Mouse (Mus musculus): ENCODE measurements at regions not wholly inside any gene's neighbourhood (a gene's known extent, or its start where the extent isn't known, plus 50 kb on each side); places are given as distances from the start of the nearest gene placed in this dataset.

- no peaks in the 10 kb centered on the region for H3K9me3 ChIP-seq (replicated peaks)
- no peak overlapping the region for H3K27ac ChIP-seq
- H3K27me3 ChIP-seq (ENCODE audit: low read depth, poor library complexity, severe bottlenecking) = no peaks in the 10 kb centered on the region
- DNase-seq (ENCODE audit: low spot score) = no peak
- 90% methylated on average over 3 of the region's 3 CpGs for WGBS
- no peak overlapping the region for H3K4me3 ChIP-seq
- H3K4me1 ChIP-seq = no peaks in the 10 kb centered on the region
- H3K36me3 ChIP-seq = no peaks in the 10 kb centered on the region
These were observed 285.8 kb upstream of the Ndst3 start for GRCm38 (mm10) chr3:123976475-123976874.

GRCm38 (mm10) chr3:123977168-123977567, 286.5 kb upstream of the Ndst3 start:
- H3K27me3 ChIP-seq (ENCODE audit: low read depth, poor library complexity, severe bottlenecking) = no peaks in the 10 kb centered on the region
- no peak for DNase-seq (ENCODE audit: low spot score)
- no peaks in the 10 kb centered on the region for H3K4me1 ChIP-seq
- no peaks in the 10 kb centered on the region for H3K36me3 ChIP-seq
- H3K27ac ChIP-seq = no peak overlapping the region
- no peaks in the 10 kb centered on the region for H3K9me3 ChIP-seq (replicated peaks)
- 91% methylated on average over 4 of the region's 4 CpGs for WGBS
- H3K4me3 ChIP-seq = no peak overlapping the region

- no peak overlapping the region for H3K27ac ChIP-seq
- no peaks in the 10 kb centered on the region for H3K9me3 ChIP-seq (replicated peaks)
- H3K4me1 ChIP-seq = no peaks in the 10 kb centered on the region
These were observed 292.4 kb upstream of the Ndst3 start for GRCm38 (mm10) chr3:123983045-123983444.

GRCm38 (mm10) chr3:123983530-123983929, 292.9 kb upstream of the Ndst3 start:
- DNase-seq (ENCODE audit: low spot score) = no peak
- no peak overlapping the region for H3K27ac ChIP-seq
- 19% methylated on average over 1 of the region's 1 CpGs for WGBS

More at GRCm38 (mm10) chr3:123983045-123983444, 292.4 kb upstream of the Ndst3 start:
- no peak for DNase-seq (ENCODE audit: low spot score)
- Histone ChIP-seq H3K4me3 (no peak overlapping the region), H3K27me3 (ENCODE audit: low read depth, poor library complexity, severe bottlenecking) (no peaks in the 10 kb centered on the region), H3K36me3 (no peaks in the 10 kb centered on the region)

GRCm38 (mm10) chr3:123984028-123984427, 293.4 kb upstream of the Ndst3 start:
- no peak overlapping the region for H3K27ac ChIP-seq
- H3K9me3 ChIP-seq (replicated peaks) = no peaks in the 10 kb centered on the region
- WGBS = 69% methylated on average over 1 of the region's 1 CpGs
- no peak overlapping the region for H3K4me3 ChIP-seq
- H3K36me3 ChIP-seq = no peaks in the 10 kb centered on the region
- H3K4me1 ChIP-seq = no peaks in the 10 kb centered on the region
- no peak for DNase-seq (ENCODE audit: low spot score)
- H3K27me3 ChIP-seq (ENCODE audit: low read depth, poor library complexity, severe bottlenecking) = no peaks in the 10 kb centered on the region

More at GRCm38 (mm10) chr3:123983530-123983929, 292.9 kb upstream of the Ndst3 start:
- no peaks in the 10 kb centered on the region for H3K9me3 ChIP-seq (replicated peaks)
- H3K27me3 ChIP-seq (ENCODE audit: low read depth, poor library complexity, severe bottlenecking) = no peaks in the 10 kb centered on the region
- H3K4me3 ChIP-seq = no peak overlapping the region
- no peaks in the 10 kb centered on the region for H3K36me3 ChIP-seq
- no peaks in the 10 kb centered on the region for H3K4me1 ChIP-seq

- no peak overlapping the region for H3K4me3 ChIP-seq
- no peaks in the 10 kb centered on the region for H3K36me3 ChIP-seq
- 80% methylated on average over 3 of the region's 3 CpGs for WGBS
- no peaks in the 10 kb centered on the region for H3K9me3 ChIP-seq (replicated peaks)
- no peaks in the 10 kb centered on the region for H3K27me3 ChIP-seq (ENCODE audit: low read depth, poor library complexity, severe bottlenecking)
- no peak overlapping the region for H3K27ac ChIP-seq
- H3K4me1 ChIP-seq = no peaks in the 10 kb centered on the region
- DNase-seq (ENCODE audit: low spot score) = no peak
These were observed 309.4 kb upstream of the Ndst3 start for GRCm38 (mm10) chr3:123999957-124000616.

GRCm38 (mm10) chr3:124000883-124001282, 310.2 kb upstream of the Ndst3 start:
- H3K9me3 ChIP-seq (replicated peaks) = no peaks in the 10 kb centered on the region
- H3K4me1 ChIP-seq = no peaks in the 10 kb centered on the region
- WGBS = 72% methylated on average over 1 of the region's 1 CpGs
- H3K4me3 ChIP-seq = no peak overlapping the region
- H3K27me3 ChIP-seq (ENCODE audit: low read depth, poor library complexity, severe bottlenecking) = no peaks in the 10 kb centered on the region
- no peaks in the 10 kb centered on the region for H3K36me3 ChIP-seq
- no peak for DNase-seq (ENCODE audit: low spot score)
- H3K27ac ChIP-seq = no peak overlapping the region

GRCm38 (mm10) chr3:124011685-124012084, 309.0 kb upstream of the Tram1l1 start:
- Histone ChIP-seq H3K27ac (no peak overlapping the region), H3K27me3 (ENCODE audit: low read depth, poor library complexity, severe bottlenecking) (no peaks in the 10 kb centered on the region), H3K9me3 (replicated peaks) (no peaks in the 10 kb centered on the region), H3K4me1 (no peaks in the 10 kb centered on the region), H3K36me3 (no peaks in the 10 kb centered on the region), H3K4me3 (no peak overlapping the region)
- 79% methylated on average over 1 of the region's 1 CpGs for WGBS
- no peak for DNase-seq (ENCODE audit: low spot score)

GRCm38 (mm10) chr3:124018618-124019017, 302.0 kb upstream of the Tram1l1 start:
- no peaks in the 10 kb centered on the region for H3K27me3 ChIP-seq (ENCODE audit: low read depth, poor library complexity, severe bottlenecking)
- 94% methylated on average over 1 of the region's 1 CpGs for WGBS
- H3K27ac ChIP-seq = no peak overlapping the region
- H3K36me3 ChIP-seq = no peaks in the 10 kb centered on the region
- no peaks in the 10 kb centered on the region for H3K4me1 ChIP-seq
- DNase-seq (ENCODE audit: low spot score) = no peak
- no peak overlapping the region for H3K4me3 ChIP-seq
- H3K9me3 ChIP-seq (replicated peaks) = no peaks in the 10 kb centered on the region

GRCm38 (mm10) chr3:124026188-124026587, 294.5 kb upstream of the Tram1l1 start:
- Histone ChIP-seq H3K36me3 (no peaks in the 10 kb centered on the region), H3K27me3 (ENCODE audit: low read depth, poor library complexity, severe bottlenecking) (no peaks in the 10 kb centered on the region), H3K4me1 (no peaks in the 10 kb centered on the region), H3K9me3 (replicated peaks) (no peaks in the 10 kb centered on the region), H3K4me3 (no peak overlapping the region), H3K27ac (no peak overlapping the region)
- DNase-seq (ENCODE audit: low spot score) = no peak
- 91% methylated on average over 4 of the region's 4 CpGs for WGBS

GRCm38 (mm10) chr3:124067061-124067460, 253.6 kb upstream of the Tram1l1 start:
- Histone ChIP-seq H3K36me3 (no peaks in the 10 kb centered on the region), H3K27me3 (ENCODE audit: low read depth, poor library complexity, severe bottlenecking) (no peaks in the 10 kb centered on the region), H3K27ac (no peak overlapping the region), H3K4me1 (peaks cover 5% of the 10 kb centered on the region; the same call in 1 of the 2 replicates), H3K4me3 (no peak overlapping the region), H3K9me3 (replicated peaks) (no peaks in the 10 kb centered on the region)
- no peak for DNase-seq (ENCODE audit: low spot score)
- 80% methylated on average over 3 of the region's 3 CpGs for WGBS

GRCm38 (mm10) chr3:124067538-124067937, 253.1 kb upstream of the Tram1l1 start:
- Histone ChIP-seq H3K4me3 (no peak overlapping the region), H3K27ac (no peak overlapping the region), H3K9me3 (replicated peaks) (no peaks in the 10 kb centered on the region), H3K36me3 (no peaks in the 10 kb centered on the region), H3K27me3 (ENCODE audit: low read depth, poor library complexity, severe bottlenecking) (no peaks in the 10 kb centered on the region), H3K4me1 (peaks cover 5% of the 10 kb centered on the region; the same call in 1 of the 2 replicates)
- DNase-seq (ENCODE audit: low spot score) = no peak
- WGBS = 89% methylated on average over 2 of the region's 2 CpGs

GRCm38 (mm10) chr3:124067971-124068370, 252.7 kb upstream of the Tram1l1 start:
- H3K36me3 ChIP-seq = no peaks in the 10 kb centered on the region
- H3K9me3 ChIP-seq (replicated peaks) = no peaks in the 10 kb centered on the region
- DNase-seq (ENCODE audit: low spot score) = no peak
- H3K4me1 ChIP-seq = peaks cover 5% of the 10 kb centered on the region; the same call in 1 of the 2 replicates
- H3K27ac ChIP-seq = no peak overlapping the region
- WGBS = 86% methylated on average over 1 of the region's 1 CpGs
- H3K27me3 ChIP-seq (ENCODE audit: low read depth, poor library complexity, severe bottlenecking) = no peaks in the 10 kb centered on the region
- H3K4me3 ChIP-seq = no peak overlapping the region

GRCm38 (mm10) chr3:124069182-124069581, 251.5 kb upstream of the Tram1l1 start:
- no peak overlapping the region for H3K27ac ChIP-seq
- no peaks in the 10 kb centered on the region for H3K9me3 ChIP-seq (replicated peaks)
- WGBS = 92% methylated on average over 1 of the region's 1 CpGs
- H3K4me3 ChIP-seq = no peak overlapping the region
- no peaks in the 10 kb centered on the region for H3K36me3 ChIP-seq
- peaks cover 5% of the 10 kb centered on the region; the same call in 1 of the 2 replicates for H3K4me1 ChIP-seq
- H3K27me3 ChIP-seq (ENCODE audit: low read depth, poor library complexity, severe bottlenecking) = no peaks in the 10 kb centered on the region
- no peak for DNase-seq (ENCODE audit: low spot score)
